Mouse (Mus musculus) layer of hippocampus, adult 2 months (tissue): ENCODE measurements at regions not wholly inside any gene's neighbourhood (a gene's known extent, or its start where the extent isn't known, plus 50 kb on each side); places are given as distances from the start of the nearest gene placed in this dataset.

Source experiments
- DNase-seq, 2 experiments: peaks; one replicate each; pipeline ENCODE4 v3.0.0; 2022; ENCODE audit warnings: low spot score in 2 of 2
- H3K27ac ChIP-seq: fragments of 200-600 bp; 2 replicates; pipeline ENCODE4 v1.8.1; 2022
- H3K4me3 ChIP-seq: fragments of 200-600 bp; 2 replicates; pipeline ENCODE4 v1.8.1; 2022; ENCODE audit warnings: mild to moderate bottlenecking
- CTCF ChIP-seq: fragments of 200-600 bp; conservative IDR thresholded peaks from 2 replicates; pipeline ENCODE4 v1.8.1; 2022; ENCODE audit warnings: antibody characterized with exemption, mild to moderate bottlenecking, moderate library complexity

GRCm38 (mm10) chrX:161660106-161660505 is 56.8 kb upstream of the Rai2 start:
- no peak for DNase-seq
- no peak overlapping the region for H3K27ac ChIP-seq
- no peak for TF ChIP-seq CTCF
- H3K4me3 ChIP-seq = no peak overlapping the region

GRCm38 (mm10) chrX:161661936-161662335 is 54.9 kb upstream of the Rai2 start:
- Histone ChIP-seq H3K4me3 (no peak overlapping the region), H3K27ac (no peak overlapping the region)
- no peak for TF ChIP-seq CTCF
- DNase-seq = no peak
